Mouse (Mus musculus) heart, postnatal 25 days (tissue): ENCODE results near the gene Car6. TPM values are rescaled to one million over a fixed set of nuclear protein-coding genes. Genes with fewer than 3 reads are reported as not detected.

Source experiments
- DNase-seq: peaks from one replicate; pipeline ENCODE4 v3.0.0; 2022; ENCODE audit warnings: low spot score
- intact Hi-C: fragments of 180-260 bp; cut with DNase I; formaldehyde crosslinking; loops from one replicate; pipeline ENCODE4 v1.15.1; 2025
- total RNA-seq, 2 experiments: library from RNA; stranded (reverse); gene quantifications; 2 replicates each; pipeline ENCODE4 v1.2.3; 2021

Car6 gene
- total RNA-seq, 2 experiments from 2014 or later, result not detected

GRCm38 (mm10) chr4:150230460-150231407 lies 29.6 kb upstream of the Car6 start:
- intact Hi-C loops, result no loop called here
- DNase-seq, result no peak

GRCm38 (mm10) chr4:150229747-150230390 lies 28.7 kb upstream of the Car6 start:
- intact Hi-C loops, result no loop called here
- DNase-seq, result no peak

- DNase-seq, result no peak
- intact Hi-C loops, result no loop called here
Observed at GRCm38 (mm10) chr4:150228581-150229348, 27.6 kb upstream of the Car6 start.

GRCm38 (mm10) chr4:150226818-150227688 lies 25.9 kb upstream of the Car6 start:
- DNase-seq, result no peak
- intact Hi-C loops, result no loop called here

GRCm38 (mm10) chr4:150225700-150226099 lies 24.6 kb upstream of the Car6 start:
- intact Hi-C loops, result no loop called here
- DNase-seq, result no peak

GRCm38 (mm10) chr4:150223830-150224229 lies 22.7 kb upstream of the Car6 start:
- DNase-seq, result no peak
- intact Hi-C loops, result no loop called here

- intact Hi-C loops, result no loop called here
- no peak for DNase-seq
Observed at GRCm38 (mm10) chr4:150221017-150221640, 20.0 kb upstream of the Car6 start.

GRCm38 (mm10) chr4:150220584-150220983 lies 19.5 kb upstream of the Car6 start:
- intact Hi-C loops, result no loop called here
- no peak for DNase-seq

GRCm38 (mm10) chr4:150219501-150220292 lies 18.6 kb upstream of the Car6 start:
- DNase-seq, result no peak
- intact Hi-C loops, result loop anchor here (2.0 kb wide), 1 partner anchor 21 kb away; no protein-coding TSS in a partner anchor

- DNase-seq, result no peak
- intact Hi-C loops, result loop anchor here (2.0 kb wide), 2 partner anchors 23 to 41 kb away; no protein-coding TSS in a partner anchor
Observed at GRCm38 (mm10) chr4:150217935-150218334, 16.8 kb upstream of the Car6 start.

GRCm38 (mm10) chr4:150217042-150217554 lies 16.0 kb upstream of the Car6 start:
- intact Hi-C loops, result loop anchor here (2.0 kb wide), 1 partner anchor 40 kb away; no protein-coding TSS in a partner anchor

GRCm38 (mm10) chr4:150216423-150216822 lies 15.3 kb upstream of the Car6 start:
- intact Hi-C loops, result loop anchor here (2.0 kb wide), 1 partner anchor 40 kb away; no protein-coding TSS in a partner anchor

More at GRCm38 (mm10) chr4:150217042-150217554, 16.0 kb upstream of the Car6 start:
- no peak for DNase-seq

GRCm38 (mm10) chr4:150213910-150214309 lies 12.8 kb upstream of the Car6 start:
- DNase-seq, result no peak
- intact Hi-C loops, result loop anchor here (5.0 kb wide), 1 partner anchor 77 kb away; no protein-coding TSS in a partner anchor

More at GRCm38 (mm10) chr4:150216423-150216822, 15.3 kb upstream of the Car6 start:
- no peak for DNase-seq

GRCm38 (mm10) chr4:150212553-150212971 lies 11.4 kb upstream of the Car6 start:
- intact Hi-C loops, result loop anchor here (5.0 kb wide), 1 partner anchor 75 kb away; no protein-coding TSS in a partner anchor

GRCm38 (mm10) chr4:150211930-150212552 lies 10.9 kb upstream of the Car6 start:
- DNase-seq, result no peak
- intact Hi-C loops, result loop anchor here (5.0 kb wide), 1 partner anchor 75 kb away; no protein-coding TSS in a partner anchor

More at GRCm38 (mm10) chr4:150212553-150212971, 11.4 kb upstream of the Car6 start:
- DNase-seq, result no peak

GRCm38 (mm10) chr4:150210306-150210705 lies 9.2 kb upstream of the Car6 start:
- DNase-seq, result no peak
- intact Hi-C loops, result loop anchor here (5.0 kb wide), 1 partner anchor 73 kb away; no protein-coding TSS in a partner anchor

- DNase-seq, result no peak
- intact Hi-C loops, result loop anchor here (5.0 kb wide), 1 partner anchor 72 kb away; no protein-coding TSS in a partner anchor
Observed at GRCm38 (mm10) chr4:150209751-150210150, 8.6 kb upstream of the Car6 start.
